Mouse (Mus musculus) right cerebral cortex, postnatal 36 days (tissue): ENCODE results near the gene Gprc5c.

Source experiments
- DNase-seq, 2 experiments: peaks; one replicate each; pipeline ENCODE4 v3.0.0; 2022; ENCODE audit warnings: low spot score in 2 of 2, mixed read lengths in 1 of 2

Gprc5c gene

GRCm38 (mm10) chr11:114850452-114851268 is at the start of gene Gprc5c:
Gene Gprc5c, plus strand, starts transcription at chr11:114851152.
- DNase-seq, result no peak

- no peak for DNase-seq
Observed at GRCm38 (mm10) chr11:114801906-114802305, 49.0 kb upstream of the Gprc5c start.

DNA sequence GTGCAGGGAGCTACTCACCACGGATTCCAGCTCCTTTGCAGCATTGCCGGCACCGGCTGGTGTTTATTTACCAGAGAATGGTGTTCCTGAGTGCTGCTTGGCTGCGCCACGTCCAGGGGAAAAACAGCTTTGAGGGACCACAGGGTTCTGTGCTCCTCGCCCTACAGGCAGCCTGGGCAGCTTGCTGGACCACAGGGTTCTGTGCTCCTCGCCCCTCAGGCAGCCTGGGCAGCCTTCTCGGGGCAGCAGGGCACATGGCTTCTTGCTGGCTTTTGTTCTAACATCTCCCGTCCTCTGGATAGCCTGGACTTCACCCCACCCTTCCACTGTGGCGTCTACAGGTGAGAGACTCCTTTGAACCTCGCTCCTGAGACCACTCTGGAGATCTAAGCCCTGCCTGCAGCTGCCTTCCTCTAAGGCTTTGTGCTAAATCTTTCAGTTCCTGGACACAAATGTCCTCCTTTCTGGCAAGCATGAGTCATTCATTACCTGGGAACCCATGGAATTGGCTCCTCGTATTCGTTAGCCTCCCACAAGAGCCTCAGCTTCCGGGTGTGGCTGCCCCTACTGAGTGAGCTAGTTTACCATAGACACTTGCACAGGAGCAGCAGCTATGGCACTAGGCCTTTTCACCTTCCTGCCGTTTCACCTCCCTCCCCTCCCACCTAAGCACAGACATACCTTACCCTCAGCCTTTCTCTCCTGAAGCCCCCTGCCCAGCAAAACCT is 48.2 kb upstream of the Gprc5c start:
- no peak for DNase-seq

- DNase-seq, result no peak
Observed at GRCm38 (mm10) chr11:114803990-114804389, 47.0 kb upstream of the Gprc5c start.

DNA sequence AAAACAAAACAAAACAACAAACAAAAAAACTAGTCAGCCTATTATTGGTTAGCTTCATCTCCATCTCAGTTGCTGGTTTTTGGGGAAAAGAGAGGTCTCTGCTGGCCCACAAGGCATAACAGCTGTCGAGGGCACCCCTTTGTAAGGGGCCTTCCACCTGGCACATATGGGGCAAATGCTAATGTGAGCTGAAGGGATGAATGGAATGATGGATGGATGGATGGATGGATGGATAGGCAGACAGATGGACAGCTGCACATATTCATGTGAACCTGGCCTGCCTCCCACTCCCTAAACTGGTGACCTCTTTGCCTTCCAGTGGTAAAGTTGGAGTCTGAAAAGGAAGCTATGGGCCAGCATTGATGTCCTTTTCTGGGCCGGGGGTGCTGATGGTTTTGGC is 43.9 kb upstream of the Gprc5c start:
- no peak for DNase-seq

DNA sequence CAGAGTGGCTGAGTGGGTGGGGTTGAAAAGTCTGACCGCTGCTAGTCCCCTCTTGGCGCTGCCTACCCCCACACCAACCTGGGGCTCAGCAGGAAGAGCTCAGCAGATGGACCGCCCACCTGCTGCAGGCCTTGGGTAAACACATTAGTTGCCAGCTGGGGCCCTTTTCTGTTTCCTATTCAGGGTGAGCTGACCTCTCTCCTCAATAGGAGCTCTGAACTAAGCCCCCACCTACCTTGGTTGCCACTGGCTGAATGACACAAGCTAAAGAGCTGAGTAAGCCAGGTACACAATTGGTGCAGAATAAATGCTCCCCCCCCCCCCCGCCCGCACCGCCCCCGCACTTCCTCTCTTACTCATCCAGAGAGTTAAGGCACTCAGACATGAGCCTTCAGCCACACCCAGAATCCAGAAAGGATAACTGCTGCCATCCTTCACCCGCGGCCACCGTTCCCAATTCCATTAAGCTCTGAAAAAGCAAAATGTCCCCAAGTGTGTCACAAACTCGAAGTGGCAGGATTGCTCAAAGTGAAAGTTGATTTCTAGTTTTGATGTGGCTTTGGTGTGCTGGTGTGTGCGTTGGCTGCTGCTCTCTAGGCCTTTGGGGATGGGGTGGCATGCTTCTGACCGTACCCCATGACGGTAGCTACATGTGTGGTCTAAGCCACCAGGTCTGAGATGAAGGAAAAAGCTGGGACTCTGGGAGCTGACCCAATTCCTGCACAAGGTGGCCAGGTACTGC is 43.1 kb upstream of the Gprc5c start:
- DNase-seq, result no peak

GRCm38 (mm10) chr11:114809371-114809770 is 41.6 kb upstream of the Gprc5c start:
- DNase-seq, result no peak

DNA sequence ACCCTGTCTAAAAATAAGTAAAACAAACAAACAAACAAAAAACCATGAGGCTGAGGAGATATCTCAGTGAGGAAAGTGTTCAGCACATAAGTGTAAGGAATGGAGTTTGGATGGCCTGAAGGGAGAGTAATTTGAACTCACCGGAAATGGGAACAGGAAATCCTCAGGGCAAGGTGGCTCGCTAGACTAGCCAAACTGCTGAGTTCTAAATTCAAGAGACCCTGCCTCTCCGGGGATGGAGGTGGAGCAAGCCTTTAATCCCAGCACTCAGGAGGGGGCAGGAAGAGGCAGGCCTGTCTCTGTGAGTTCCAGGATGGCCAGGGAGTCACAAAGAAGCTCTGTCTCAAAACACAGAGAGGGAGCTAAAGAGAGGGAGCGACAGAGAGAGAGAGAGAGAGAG is 40.6 kb upstream of the Gprc5c start:
- DNase-seq, result no peak

DNA sequence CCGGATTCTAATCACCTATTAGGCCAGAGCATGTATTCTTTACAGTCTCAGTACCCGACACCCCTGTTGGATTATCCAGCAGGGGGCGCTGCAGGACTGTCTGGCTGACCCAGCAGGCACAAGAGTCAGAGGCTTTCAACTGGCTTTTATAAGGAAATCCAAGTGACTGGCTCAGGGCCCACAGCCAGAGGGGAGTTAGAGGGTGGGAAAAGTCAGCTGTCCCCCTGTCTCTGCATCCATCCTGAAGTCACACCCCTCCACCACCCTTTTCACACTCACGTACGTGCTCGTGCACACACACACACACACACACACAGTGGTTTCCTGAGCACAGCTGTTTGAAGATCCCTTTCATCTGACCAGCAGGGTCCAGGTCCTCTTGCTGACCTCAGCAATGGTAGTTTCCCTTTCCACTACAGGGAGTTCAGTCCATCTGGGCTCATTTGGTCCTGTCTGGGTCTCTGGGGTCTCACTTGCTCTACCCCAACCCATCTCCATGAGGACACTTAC is 38.2 kb upstream of the Gprc5c start:
- peak; percentile 72 to 80 for DNase-seq

GRCm38 (mm10) chr11:114814873-114815592 is 35.9 kb upstream of the Gprc5c start:
- DNase-seq, result no peak

- no peak for DNase-seq
Observed at GRCm38 (mm10) chr11:114816934-114817333, 34.0 kb upstream of the Gprc5c start.

GRCm38 (mm10) chr11:114818185-114818584 is 32.8 kb upstream of the Gprc5c start:
- DNase-seq, result no peak

GRCm38 (mm10) chr11:114819110-114819509 is 31.8 kb upstream of the Gprc5c start:
- no peak for DNase-seq

GRCm38 (mm10) chr11:114820444-114820843 is 30.5 kb upstream of the Gprc5c start:
- no peak for DNase-seq

DNA sequence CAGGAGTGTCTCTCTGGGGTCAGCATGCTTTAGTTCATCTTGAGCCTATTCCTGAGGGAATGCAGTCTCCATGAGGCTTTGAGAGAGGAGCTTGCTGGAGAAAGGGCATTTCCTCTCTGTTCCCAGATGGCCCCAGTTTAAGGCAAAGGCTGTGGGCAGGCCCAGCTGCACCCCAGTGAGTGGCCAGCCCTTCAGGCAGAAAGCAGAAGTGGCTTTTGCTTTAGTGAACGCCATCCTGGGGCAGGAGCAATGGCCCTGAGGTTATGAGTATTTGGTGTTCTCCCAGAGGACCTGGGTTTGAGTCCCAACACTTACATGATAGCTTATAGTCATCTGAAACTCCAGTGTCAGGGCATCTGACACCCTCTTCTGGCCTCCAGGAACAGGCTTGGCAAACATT is 29.6 kb upstream of the Gprc5c start:
- no peak for DNase-seq

DNA sequence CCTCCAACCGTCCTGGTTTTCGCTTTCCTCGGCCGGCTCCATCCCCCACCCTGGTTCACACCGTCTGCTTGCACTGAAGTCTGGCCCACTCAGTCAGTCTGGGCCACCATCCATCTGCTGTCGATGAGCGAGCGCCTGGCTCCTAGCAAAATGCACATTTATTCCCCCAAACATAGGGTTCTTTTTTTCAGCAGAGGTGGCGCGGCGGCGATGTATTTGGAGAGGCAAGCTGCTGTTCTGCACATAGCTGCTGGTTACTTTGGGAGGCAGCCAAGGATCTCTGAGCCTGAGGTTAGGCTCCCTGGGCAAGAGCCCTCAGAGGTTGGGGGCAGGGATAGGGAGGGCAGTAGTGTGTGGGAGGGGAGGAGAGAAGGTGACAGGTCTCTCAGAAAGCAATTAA is 28.2 kb upstream of the Gprc5c start:
- DNase-seq, result peak; percentile 88 to 90

DNA sequence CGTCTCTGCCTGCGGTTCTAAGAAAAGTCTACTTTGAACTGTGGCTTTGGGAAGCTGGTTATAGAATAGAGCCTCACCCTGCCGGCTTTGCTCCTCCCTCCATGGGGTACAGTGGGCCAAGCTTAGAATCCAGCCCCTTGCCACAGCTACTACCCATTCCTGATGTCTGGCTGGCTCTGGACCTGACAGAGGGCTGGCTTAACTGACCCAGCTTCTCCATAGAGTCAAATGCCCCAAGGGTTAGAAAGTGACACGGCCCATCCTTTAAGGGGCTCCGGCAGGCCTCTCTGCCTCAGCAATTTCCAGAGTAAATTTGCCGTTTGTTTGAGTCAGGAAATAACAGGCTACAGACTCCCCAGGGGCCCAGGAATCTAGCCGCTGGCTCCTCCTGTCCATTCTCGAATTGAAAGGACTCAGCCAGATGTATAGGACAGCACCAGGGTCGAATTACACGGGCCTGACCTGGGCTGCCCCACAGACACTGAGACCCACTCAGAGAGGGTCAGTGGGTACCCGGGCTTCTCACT is 27.7 kb upstream of the Gprc5c start:
- no peak for DNase-seq

DNA sequence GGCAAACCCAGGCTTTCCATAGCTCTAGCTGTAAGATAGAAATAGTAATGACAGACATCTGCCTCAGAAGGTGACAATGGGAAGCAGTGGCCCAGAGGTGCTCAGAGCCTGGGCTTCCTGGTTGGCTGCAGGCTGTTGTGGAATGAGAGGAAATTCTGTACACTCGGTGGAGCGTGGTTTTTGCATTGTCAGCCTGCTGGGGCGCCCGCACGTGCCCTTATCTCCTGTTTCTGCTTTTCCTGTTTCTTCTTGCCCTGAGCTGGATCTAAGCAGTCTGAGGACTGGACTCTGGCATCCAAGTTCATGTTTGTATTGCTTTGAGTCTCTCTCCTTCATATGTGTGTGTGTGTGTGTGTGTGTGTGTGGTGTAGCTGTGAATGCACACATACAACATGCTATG is 24.3 kb upstream of the Gprc5c start:
- no peak for DNase-seq

DNA sequence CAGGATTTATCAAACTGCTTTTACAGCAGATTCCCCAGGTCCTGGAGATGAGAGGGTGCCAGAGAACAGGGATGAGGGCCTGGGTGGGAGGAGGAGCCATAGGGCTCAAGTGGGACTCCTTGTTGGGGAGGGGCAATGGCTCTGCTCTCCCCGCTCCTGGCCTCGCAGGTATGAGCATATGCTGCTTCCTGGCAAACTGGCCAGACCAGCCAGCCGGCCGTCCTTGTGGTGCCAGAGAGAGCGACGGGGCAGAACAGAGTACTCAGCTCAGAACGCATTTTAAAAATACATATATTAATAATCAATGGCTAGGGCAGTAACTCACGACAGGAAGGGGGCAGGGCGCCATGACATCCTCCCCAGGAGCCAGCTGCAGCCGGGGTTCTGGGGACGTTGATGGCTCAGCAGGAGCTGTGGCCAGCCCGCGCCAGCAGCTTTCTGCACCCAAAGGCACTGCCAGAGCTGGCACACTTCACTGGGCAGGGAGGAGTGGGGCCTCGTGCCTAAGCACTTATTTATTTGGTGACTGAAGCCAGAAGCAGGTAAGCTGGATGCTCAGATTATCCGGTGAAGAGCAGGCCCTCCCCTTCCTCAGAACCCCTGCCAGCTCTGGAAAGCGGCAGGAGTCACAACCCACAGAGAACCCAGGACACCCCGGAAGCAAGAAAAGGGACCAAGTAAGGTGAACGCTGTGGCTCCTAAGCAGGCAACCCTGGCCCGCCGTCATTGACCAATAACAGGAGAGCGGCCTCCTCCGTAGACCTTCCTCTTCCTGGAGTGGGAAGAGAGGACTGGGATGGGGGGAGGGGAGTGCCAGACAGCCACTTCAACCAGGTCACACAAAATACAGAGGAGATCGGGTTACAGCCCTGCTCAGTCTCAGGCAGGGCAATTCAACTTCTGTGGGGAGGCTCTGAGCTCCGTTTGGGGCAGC is 21.2 kb upstream of the Gprc5c start:
- no peak for DNase-seq

DNA sequence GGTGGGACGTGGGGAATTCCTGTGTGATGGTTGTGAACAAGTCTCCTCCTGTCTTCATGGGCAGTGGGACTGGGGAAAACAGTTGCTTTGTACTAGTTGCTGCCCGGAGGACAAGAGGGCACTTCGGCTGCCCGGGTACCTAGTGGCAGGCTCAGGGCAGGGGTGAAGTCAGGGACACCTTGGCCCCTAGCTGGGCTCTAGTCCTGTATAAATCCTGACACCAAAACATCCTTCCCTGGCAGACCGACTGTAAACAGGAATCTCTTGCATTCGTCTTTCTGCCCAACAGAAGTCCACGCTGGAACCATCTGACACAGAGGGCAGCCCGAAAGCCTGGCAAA is 20.5 kb upstream of the Gprc5c start:
- no peak for DNase-seq
